Mouse (Mus musculus) hindbrain, embryonic 11.5 days (tissue): Measurements from ENCODE around the gene Jade1. TPM values are rescaled to one million over a fixed set of nuclear protein-coding genes. Genes with fewer than 3 reads are reported as not detected.

Source experiments
- ATAC-seq: fragments of 200-750 bp; cut with Nextera tagmentation; 2 replicates; pipeline ENCODE4 v1.8.0; 2017; ENCODE audit warnings: mild to moderate bottlenecking, moderate TSS enrichment, moderate library complexity; ENCODE audit not compliant: low FRiP score
- DNase-seq: peaks from one replicate; pipeline ENCODE4 v3.0.0-alpha.2; 2015; ENCODE audit warnings: low spot score
- H3K27ac ChIP-seq: fragments of 300-500 bp; sonication (generic); 2 replicates; pipeline ENCODE4 v1.5.1; 2014; ENCODE audit warnings: mild to moderate bottlenecking, low read depth, low read length
- H3K27me3 ChIP-seq: fragments of 300-500 bp; sonication (generic); 2 replicates; pipeline ENCODE4 v1.6.1; 2014; ENCODE audit warnings: mild to moderate bottlenecking, low read length, moderate library complexity, mixed read lengths; ENCODE audit not compliant: control insufficient read depth, insufficient read depth
- H3K36me3 ChIP-seq: fragments of 300-500 bp; sonication (generic); 2 replicates; pipeline ENCODE4 v1.6.1; 2014; ENCODE audit warnings: mild to moderate bottlenecking, low read length, moderate library complexity, mixed read lengths; ENCODE audit not compliant: control insufficient read depth, insufficient read depth
- H3K4me1 ChIP-seq: fragments of 300-500 bp; sonication (generic); replicated peaks from 2 replicates; pipeline ENCODE4 v1.6.1; 2014; ENCODE audit warnings: low read length, mixed read lengths; ENCODE audit not compliant: control insufficient read depth, insufficient read depth
- H3K4me2 ChIP-seq: fragments of 300-500 bp; sonication (generic); replicated peaks from 2 replicates; pipeline ENCODE4 v1.6.1; 2014; ENCODE audit warnings: mild to moderate bottlenecking, low read depth, low read length
- H3K4me3 ChIP-seq: fragments of 300-500 bp; sonication (generic); 2 replicates; pipeline ENCODE4 v1.5.1; 2014; ENCODE audit warnings: low read depth, low read length
- H3K9ac ChIP-seq: fragments of 300-500 bp; sonication (generic); 2 replicates; pipeline ENCODE4 v1.6.1; 2014; ENCODE audit warnings: low read depth, low read length
- H3K9me3 ChIP-seq: fragments of 300-500 bp; sonication (generic); 2 replicates; pipeline ENCODE4 v1.6.1; 2016; ENCODE audit warnings: low read length; ENCODE audit not compliant: control insufficient read depth
- WGBS: fragments of 180-500 bp; shearing (Covaris S2); extraction: QIAGEN DNeasy Blood & Tissue Kit; methylation state at CpG from one replicate; pipeline ENCODE4 v1.1.7; 2014; 5-methylcytosine and 5-hydroxymethylcytosine counted together
- polyA plus RNA-seq: library from polyadenylated mRNA; unstranded; fragments of >200 nt; fragmentation: Nextera tagmentation; extraction: Ambion mirVana; gene quantifications from 2 replicates; pipeline ENCODE4 v1.2.1, GENCODE M21; 2014

Jade1 gene
- polyA plus RNA-seq, 1 experiment from 2014 or later = 12.1 TPM

DNA sequence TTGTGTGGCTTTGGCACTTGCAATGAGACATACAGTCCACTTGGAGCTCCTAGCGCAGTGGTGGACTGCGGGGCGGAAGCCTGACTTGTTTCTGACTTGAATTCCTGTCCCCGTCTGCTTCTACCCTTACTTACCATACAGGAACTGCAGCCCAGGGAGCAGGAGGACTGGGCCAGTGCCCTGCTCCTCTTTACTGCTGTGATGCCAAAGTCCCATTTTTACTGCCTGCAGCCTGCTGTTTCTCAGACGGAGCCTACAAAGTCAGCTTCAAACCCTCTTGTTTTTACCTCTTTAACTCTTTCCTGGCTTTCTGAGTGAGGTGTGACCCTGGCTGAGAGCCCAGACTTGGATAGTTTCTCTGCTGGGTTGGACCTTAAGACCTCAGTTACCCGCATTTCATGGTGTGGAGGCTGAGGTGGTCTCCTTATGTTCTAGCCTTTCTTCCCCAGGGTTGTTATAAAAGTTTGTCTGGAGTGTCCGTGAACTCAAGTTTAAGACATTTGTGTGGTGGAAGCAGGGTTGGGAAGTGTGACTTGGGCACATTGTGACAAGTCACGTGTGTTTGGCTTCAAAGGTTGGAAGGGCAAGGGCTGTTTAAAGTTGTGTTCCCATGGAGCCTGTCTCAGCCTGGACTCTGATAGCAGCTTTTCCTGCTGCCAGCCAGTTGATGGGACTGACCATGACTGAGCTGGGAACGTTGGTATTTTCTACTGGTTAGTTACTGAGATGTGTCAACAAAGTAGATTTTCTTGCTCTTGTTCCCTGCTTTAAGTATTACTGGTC is 38.8 kb downstream of the Jade1 start:
- no peak overlapping the region for H3K9ac ChIP-seq
- DNase-seq (no peak), ATAC-seq (no peak)
- no peaks in the 10 kb centered on the region for H3K36me3 ChIP-seq
- H3K27me3 ChIP-seq = no peaks in the 10 kb centered on the region
- H3K4me2 ChIP-seq = no peak overlapping the region
- no peak overlapping the region for H3K27ac ChIP-seq
- no peaks in the 10 kb centered on the region for H3K4me1 ChIP-seq
- H3K9me3 ChIP-seq = no peaks in the 10 kb centered on the region
- 89% methylated on average over 9 of the region's 9 CpGs for WGBS
- H3K4me3 ChIP-seq = no peak overlapping the region

GRCm38 (mm10) chr3:41595010-41595409 is 39.5 kb downstream of the Jade1 start:
- WGBS = 91% methylated on average over 4 of the region's 4 CpGs
- ATAC-seq (no peak), DNase-seq (no peak)
- no peak overlapping the region for H3K27ac ChIP-seq
- no peaks in the 10 kb centered on the region for H3K9me3 ChIP-seq
- no peak overlapping the region for H3K4me3 ChIP-seq
- H3K4me1 ChIP-seq = no peaks in the 10 kb centered on the region
- no peaks in the 10 kb centered on the region for H3K27me3 ChIP-seq
- no peak overlapping the region for H3K4me2 ChIP-seq
- H3K9ac ChIP-seq = no peak overlapping the region
- no peaks in the 10 kb centered on the region for H3K36me3 ChIP-seq

- ATAC-seq (no peak), DNase-seq (no peak)
- H3K4me3 ChIP-seq = no peak overlapping the region
- no peak overlapping the region for H3K4me2 ChIP-seq
- 95% methylated on average over 8 of the region's 8 CpGs for WGBS
- H3K9me3 ChIP-seq = no peaks in the 10 kb centered on the region
- H3K4me1 ChIP-seq = no peaks in the 10 kb centered on the region
- no peaks in the 10 kb centered on the region for H3K27me3 ChIP-seq
- H3K27ac ChIP-seq = no peak overlapping the region
- H3K9ac ChIP-seq = no peak overlapping the region
- no peaks in the 10 kb centered on the region for H3K36me3 ChIP-seq
Observed at GRCm38 (mm10) chr3:41597036-41597435, 41.5 kb downstream of the Jade1 start.

GRCm38 (mm10) chr3:41598412-41598811 is 42.9 kb downstream of the Jade1 start:
- H3K4me3 ChIP-seq = no peak overlapping the region
- ATAC-seq = no peak

GRCm38 (mm10) chr3:41599226-41599625 is 43.7 kb downstream of the Jade1 start:
- DNase-seq = no peak
- Histone ChIP-seq H3K4me3 (no peak overlapping the region), H3K27me3 (no peaks in the 10 kb centered on the region), H3K36me3 (no peaks in the 10 kb centered on the region), H3K4me1 (no peaks in the 10 kb centered on the region), H3K9me3 (no peaks in the 10 kb centered on the region), H3K4me2 (no peak overlapping the region), H3K9ac (no peak overlapping the region), H3K27ac (no peak overlapping the region)
- WGBS = 91% methylated on average over 10 of the region's 10 CpGs
- no peak for ATAC-seq

More at GRCm38 (mm10) chr3:41598412-41598811, 42.9 kb downstream of the Jade1 start:
- Histone ChIP-seq H3K4me2 (no peak overlapping the region), H3K36me3 (no peaks in the 10 kb centered on the region), H3K27me3 (no peaks in the 10 kb centered on the region), H3K4me1 (no peaks in the 10 kb centered on the region), H3K9me3 (no peaks in the 10 kb centered on the region), H3K9ac (no peak overlapping the region), H3K27ac (no peak overlapping the region)
- no peak for DNase-seq
- WGBS = 86% methylated on average over 9 of the region's 9 CpGs

DNA sequence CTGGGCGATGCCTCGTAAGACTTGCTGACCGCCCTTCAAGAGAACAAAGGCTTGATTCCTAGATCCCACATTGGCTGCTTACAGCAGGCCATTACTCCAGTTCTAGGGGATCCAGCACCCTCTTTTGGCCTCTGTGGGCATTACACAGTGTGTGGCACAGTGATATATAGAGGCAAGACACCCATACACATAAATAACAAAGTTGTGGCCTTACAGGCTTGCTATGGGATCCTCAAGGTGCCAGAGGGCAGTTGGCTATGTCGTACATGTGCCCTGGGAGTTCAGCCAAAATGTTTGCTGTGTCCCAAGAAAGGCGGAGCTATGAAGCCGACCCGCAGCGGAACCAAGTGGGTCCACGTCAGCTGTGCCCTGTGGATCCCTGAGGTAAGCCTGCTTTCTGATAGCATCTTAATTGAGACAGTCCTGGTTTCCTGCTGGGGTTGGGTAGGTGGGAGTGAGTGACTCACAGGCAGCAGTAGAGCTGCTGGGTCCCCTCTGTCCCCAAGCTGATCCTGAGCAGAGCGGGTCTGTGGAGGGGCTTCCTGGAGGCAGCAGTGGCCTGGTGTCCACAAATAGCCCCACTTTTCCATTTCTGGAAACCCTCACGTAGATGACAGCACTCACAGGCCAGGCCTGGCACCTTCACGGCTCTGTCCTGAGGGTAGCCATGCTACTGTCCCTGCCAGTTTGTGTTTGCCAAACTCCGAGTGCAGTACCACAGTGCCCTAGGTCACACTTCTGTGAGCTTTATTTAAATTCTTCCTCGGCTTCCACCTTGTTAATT is 44.5 kb downstream of the Jade1 start:
- WGBS = 86% methylated on average over 14 of the region's 14 CpGs
- Histone ChIP-seq H3K9me3 (no peaks in the 10 kb centered on the region), H3K27ac (no peak overlapping the region), H3K4me3 (no peak overlapping the region), H3K9ac (no peak overlapping the region), H3K4me2 (no peak overlapping the region), H3K36me3 (no peaks in the 10 kb centered on the region; the same call in 1 of the 2 replicates), H3K4me1 (no peaks in the 10 kb centered on the region), H3K27me3 (no peaks in the 10 kb centered on the region)
- DNase-seq (peak; percentile 59), ATAC-seq (peak; percentile 79)

- WGBS = 84% methylated on average over 9 of the region's 9 CpGs
- Histone ChIP-seq H3K9me3 (no peaks in the 10 kb centered on the region), H3K9ac (no peak overlapping the region), H3K27me3 (no peaks in the 10 kb centered on the region), H3K36me3 (peaks cover 3% of the 10 kb centered on the region; the same call in 1 of the 2 replicates), H3K4me2 (no peak overlapping the region), H3K4me1 (no peaks in the 10 kb centered on the region), H3K27ac (no peak overlapping the region), H3K4me3 (no peak overlapping the region)
- ATAC-seq (no peak), DNase-seq (no peak)
Observed at GRCm38 (mm10) chr3:41601226-41602020, 45.9 kb downstream of the Jade1 start.

DNA sequence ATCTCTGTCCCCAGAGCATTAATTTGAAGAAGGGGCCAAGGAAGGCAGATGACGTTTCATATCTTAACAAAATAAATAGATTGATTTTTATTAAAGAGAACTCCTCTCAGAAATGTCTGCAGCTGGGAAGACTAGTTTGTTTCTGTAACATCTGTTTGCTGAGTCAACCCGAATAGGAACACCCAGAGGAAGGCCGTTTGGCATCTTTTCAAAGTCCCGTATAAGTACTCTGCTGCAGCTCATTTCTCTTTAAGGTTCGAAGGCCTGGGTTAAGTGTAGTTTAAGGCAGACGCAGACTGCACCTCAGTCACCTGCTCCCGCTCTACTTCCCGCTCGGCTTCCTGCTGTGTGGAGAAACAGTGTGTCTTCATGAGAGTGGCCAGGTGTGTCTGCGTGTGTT is 47.4 kb downstream of the Jade1 start:
- DNase-seq = no peak
- Histone ChIP-seq H3K36me3 (peaks cover 3% of the 10 kb centered on the region; the same call in 1 of the 2 replicates), H3K9ac (no peak overlapping the region), H3K27me3 (no peaks in the 10 kb centered on the region), H3K4me3 (no peak overlapping the region), H3K4me1 (no peaks in the 10 kb centered on the region), H3K27ac (no peak overlapping the region), H3K4me2 (no peak overlapping the region), H3K9me3 (no peaks in the 10 kb centered on the region)
- WGBS = 85% methylated on average over 10 of the region's 10 CpGs
- ATAC-seq = no peak
